Mouse (Mus musculus) small intestine, adult 2 months (tissue): ENCODE measurements around the gene 1700013F07Rik. TPM values are rescaled to one million over a fixed set of nuclear protein-coding genes. Genes with fewer than 3 reads are reported as not detected.
"Not testable (repeated sequence)": the region's sequence is repeated elsewhere in the genome, so short reads cannot be mapped to it uniquely, and the experiment has no call there.

Source experiments
- H3K27ac ChIP-seq: fragments of 200-500 bp; 2 replicates; pipeline ENCODE4 v1.5.1; 2012; ENCODE audit warnings: low read depth, low read length, control low read depth, inconsistent platforms; ENCODE audit not compliant: insufficient read depth
- H3K27me3 ChIP-seq: fragments of 200-500 bp; 2 replicates; pipeline ENCODE4 v1.6.1; 2012; ENCODE audit warnings: mild to moderate bottlenecking, moderate library complexity, low read length, inconsistent platforms; ENCODE audit not compliant: control insufficient read depth, insufficient read depth
- H3K36me3 ChIP-seq: fragments of 200-500 bp; 2 replicates; pipeline ENCODE4 v1.6.1; 2012; ENCODE audit warnings: mild to moderate bottlenecking, low read length, control low read depth, inconsistent platforms; ENCODE audit not compliant: control insufficient read depth, insufficient read depth
- H3K4me1 ChIP-seq: fragments of 200-500 bp; 2 replicates; pipeline ENCODE4 v1.6.1; 2012; ENCODE audit warnings: low read length, inconsistent platforms, mixed read lengths; ENCODE audit not compliant: control insufficient read depth, insufficient read depth, insufficient read length
- H3K4me3 ChIP-seq: fragments of 200-500 bp; 2 replicates; pipeline ENCODE4 v1.5.1; 2012; ENCODE audit warnings: low read depth, mild to moderate bottlenecking, control low read depth, inconsistent platforms, low read length, moderate library complexity
- CTCF ChIP-seq: fragments of 200-500 bp; IDR thresholded peaks from 2 replicates; pipeline ENCODE4 v1.5.1; 2012; ENCODE audit warnings: low read depth, mild to moderate bottlenecking, control low read depth, inconsistent platforms, low read length, moderate library complexity, mixed read lengths; ENCODE audit not compliant: insufficient replicate concordance, insufficient read length; ENCODE audit errors: extremely low read depth
- POLR2A ChIP-seq: fragments of 200-500 bp; IDR thresholded peaks from 2 replicates; pipeline ENCODE4 v1.6.1; 2012; ENCODE audit warnings: low read depth, mild to moderate bottlenecking, control low read depth, inconsistent platforms, low read length, moderate library complexity
- WGBS: fragments of 180-500 bp; shearing (Covaris S2); methylation state at CpG from one replicate; pipeline ENCODE4 v1.1.7; 2018; 5-methylcytosine and 5-hydroxymethylcytosine counted together
- polyA plus RNA-seq: library from polyadenylated mRNA; depleted of rRNA; stranded (reverse); fragments of >200 nt; gene quantifications from 2 replicates; pipeline ENCODE4 v1.2.3, GENCODE M21; 2012

1700013F07Rik gene
- polyA plus RNA-seq, 1 experiment: not detected

DNA sequence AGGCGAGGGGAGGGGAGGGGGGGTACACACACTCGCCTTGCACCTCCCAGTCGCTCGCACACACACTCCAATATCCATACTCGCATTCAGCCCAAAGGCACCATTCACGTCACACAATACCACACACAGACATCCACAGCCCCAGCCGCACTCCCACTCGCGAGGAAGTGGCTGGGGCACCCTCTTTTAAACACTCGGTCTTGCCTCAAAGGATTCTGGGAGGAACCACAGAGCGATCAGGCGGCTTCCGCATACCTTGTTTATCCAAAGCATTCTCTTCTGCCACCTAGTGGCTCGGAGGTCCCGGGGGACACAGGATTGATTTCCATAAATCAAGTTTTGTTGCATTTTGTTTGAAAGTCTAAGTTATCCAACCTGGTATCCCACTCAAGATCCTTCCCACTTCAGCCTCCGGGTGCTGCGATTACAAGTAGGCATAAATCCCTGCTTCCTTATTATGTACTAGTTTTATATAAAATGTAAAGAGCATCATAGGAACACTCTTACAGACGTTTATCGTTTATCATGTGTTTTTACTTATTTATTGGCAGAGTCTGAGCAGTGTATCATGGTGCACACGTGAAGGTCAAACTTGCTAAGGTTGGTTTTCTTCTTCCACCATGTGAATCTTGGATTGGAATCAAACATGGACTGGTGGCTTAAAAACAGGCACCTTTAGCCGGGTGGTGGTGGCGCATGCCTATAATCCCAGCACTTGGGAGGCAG lies 20.8 kb downstream of the 1700013F07Rik start:
- WGBS: 17% methylated on average over 22 of the region's 22 CpGs
- Histone ChIP-seq H3K36me3 (peaks cover 25% of the 10 kb centered on the region), H3K4me1 (no peaks in the 10 kb centered on the region), H3K4me3 (peak overlapping the region; percentile 94), H3K27ac (peak overlapping the region; percentile 41), H3K27me3 (no peaks in the 10 kb centered on the region)
- TF ChIP-seq CTCF (peak; percentile 90; the same call in 1 of the 2 replicates), POLR2A (peak; percentile 100)

DNA sequence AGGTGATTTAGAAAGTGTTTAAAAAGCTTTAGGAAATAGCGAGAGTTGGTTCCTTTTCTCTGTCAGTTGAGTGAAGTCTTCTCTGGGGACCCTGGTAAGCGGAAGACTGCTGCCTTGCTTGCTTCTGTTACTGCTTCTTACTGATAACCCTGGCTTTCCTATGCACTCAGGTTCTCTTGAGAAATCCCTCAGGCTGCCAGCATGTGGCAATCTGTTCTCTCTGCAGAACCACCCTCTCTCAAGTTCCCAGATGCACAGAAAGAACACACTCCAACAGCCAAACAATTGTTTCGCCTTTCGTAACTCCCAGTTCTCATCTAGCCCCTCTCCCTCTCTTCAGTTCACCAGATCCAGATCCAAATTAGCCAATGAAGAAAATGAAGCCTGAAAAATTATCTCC lies 23.9 kb downstream of the 1700013F07Rik start:
- H3K27ac ChIP-seq: no peak overlapping the region
- TF ChIP-seq POLR2A (no peak), CTCF (no peak)
- 94% methylated on average over 4 of the region's 4 CpGs for WGBS
- 0 out of 2 replicates have a peak, but pooled peaks cover 2% of the 10 kb centered on the region for H3K4me1 ChIP-seq
- no peak overlapping the region for H3K4me3 ChIP-seq
- no peaks in the 10 kb centered on the region for H3K27me3 ChIP-seq
- peaks cover 26% of the 10 kb centered on the region for H3K36me3 ChIP-seq

DNA sequence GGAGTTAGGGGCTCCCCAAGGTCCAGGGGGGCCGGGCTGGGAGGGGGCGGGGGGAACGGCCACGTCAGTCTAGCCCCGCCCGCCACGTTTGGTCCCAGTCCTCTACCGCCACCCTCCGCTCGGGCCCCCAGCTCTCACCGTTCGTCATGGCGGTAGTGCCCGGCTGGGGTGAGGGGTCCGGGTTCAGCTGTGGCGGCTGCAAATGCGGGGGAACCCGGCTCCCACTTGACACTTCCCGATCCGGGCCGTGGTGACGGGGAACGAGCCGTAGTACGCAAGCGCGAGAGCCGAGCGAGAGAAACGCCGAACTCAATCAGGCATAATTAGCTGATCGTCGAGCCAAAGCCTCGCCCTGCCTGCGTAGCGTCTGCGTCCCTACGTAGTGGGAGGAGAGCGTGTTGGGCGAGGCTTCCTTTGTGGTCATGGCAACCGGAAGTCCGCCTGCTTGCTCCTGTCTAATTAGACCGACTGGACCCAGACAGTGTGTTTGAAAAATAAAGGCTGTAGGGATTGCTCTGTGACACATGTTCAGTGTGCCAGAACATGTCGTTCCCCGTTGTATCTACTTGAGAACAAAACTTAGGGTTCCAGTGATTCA lies 28.3 kb downstream of the 1700013F07Rik start, which contains the start of gene Tmem167b:
TSS of gene Tmem167b (minus strand) at position 334 of the 598 bp plus-strand sequence.
- TF ChIP-seq POLR2A: peak; percentile 73
- no peak for TF ChIP-seq CTCF
- Histone ChIP-seq H3K27ac (peak within 1 kb of the TSS; percentile 88), H3K27me3 (no peaks in the 10 kb centered on the region), H3K36me3 (peaks cover 22% of the 10 kb centered on the region), H3K4me1 (0 out of 2 replicates have a peak, but pooled peaks cover 2% of the 10 kb centered on the region), H3K4me3 (peak within 1 kb of the TSS; percentile 81)
- under 1% methylated on average over 45 of the region's 45 CpGs for WGBS

DNA sequence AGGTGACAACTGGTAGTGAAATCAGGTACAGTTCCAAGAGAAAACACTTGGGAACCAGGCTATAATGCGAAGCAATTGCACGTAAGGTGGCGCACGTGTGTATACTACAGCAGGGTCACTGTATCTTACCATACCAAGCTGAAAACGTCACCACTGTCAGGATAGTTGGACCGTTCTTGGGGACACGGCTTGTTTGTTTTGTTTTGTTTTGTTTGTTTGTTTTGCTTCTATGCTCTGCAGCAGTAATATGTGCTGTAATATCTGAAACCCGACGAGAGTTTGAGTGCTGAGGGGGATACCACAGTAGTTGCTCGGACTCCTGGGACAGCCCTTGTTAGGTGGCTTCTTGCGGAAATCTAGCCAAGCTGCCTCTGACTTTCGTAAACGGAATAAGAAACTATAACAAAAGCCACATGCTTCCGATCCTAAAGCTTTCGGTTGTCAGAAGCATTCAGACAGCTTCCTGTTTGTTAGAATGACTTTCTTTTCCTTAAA lies 28.9 kb downstream of the 1700013F07Rik start:
- 0 out of 2 replicates have a peak, but pooled peaks cover 2% of the 10 kb centered on the region for H3K4me1 ChIP-seq
- H3K27me3 ChIP-seq: no peaks in the 10 kb centered on the region
- H3K4me3 ChIP-seq: peak overlapping the region; percentile 30; the same call in 1 of the 2 replicates
- under 1% methylated on average over 15 of the region's 15 CpGs for WGBS
- peak overlapping the region; percentile 88 for H3K27ac ChIP-seq
- no peak for TF ChIP-seq CTCF
- TF ChIP-seq POLR2A: no peak
- H3K36me3 ChIP-seq: peaks cover 18% of the 10 kb centered on the region

DNA sequence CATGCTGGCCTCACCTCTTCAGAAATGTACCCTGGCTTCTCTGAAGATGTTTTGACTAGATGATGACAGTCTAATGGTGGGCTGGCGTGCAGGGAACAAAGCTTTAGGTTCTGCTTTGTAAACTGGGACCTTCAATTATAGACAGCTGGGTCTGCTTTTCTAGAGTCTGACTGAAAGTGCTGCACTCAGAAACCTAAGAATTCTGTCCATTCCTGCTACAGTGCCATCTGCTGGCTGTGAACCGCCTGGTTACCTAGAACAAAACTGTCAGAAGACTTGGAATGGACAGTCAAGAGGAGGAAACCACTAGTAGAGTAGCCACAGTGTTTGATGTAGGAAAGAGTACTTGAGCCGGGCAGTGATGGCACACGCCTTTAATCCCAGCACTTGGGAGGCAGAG lies 29.4 kb downstream of the 1700013F07Rik start:
- Histone ChIP-seq H3K4me1 (0 out of 2 replicates have a peak, but pooled peaks cover 2% of the 10 kb centered on the region), H3K27me3 (no peaks in the 10 kb centered on the region), H3K36me3 (peaks cover 14% of the 10 kb centered on the region), H3K4me3 (no peak overlapping the region), H3K27ac (peak overlapping the region; percentile 88)
- TF ChIP-seq CTCF (peak; percentile 16; the same call in 1 of the 2 replicates), POLR2A (no peak)
- 2% methylated on average over 4 of the region's 4 CpGs for WGBS

DNA sequence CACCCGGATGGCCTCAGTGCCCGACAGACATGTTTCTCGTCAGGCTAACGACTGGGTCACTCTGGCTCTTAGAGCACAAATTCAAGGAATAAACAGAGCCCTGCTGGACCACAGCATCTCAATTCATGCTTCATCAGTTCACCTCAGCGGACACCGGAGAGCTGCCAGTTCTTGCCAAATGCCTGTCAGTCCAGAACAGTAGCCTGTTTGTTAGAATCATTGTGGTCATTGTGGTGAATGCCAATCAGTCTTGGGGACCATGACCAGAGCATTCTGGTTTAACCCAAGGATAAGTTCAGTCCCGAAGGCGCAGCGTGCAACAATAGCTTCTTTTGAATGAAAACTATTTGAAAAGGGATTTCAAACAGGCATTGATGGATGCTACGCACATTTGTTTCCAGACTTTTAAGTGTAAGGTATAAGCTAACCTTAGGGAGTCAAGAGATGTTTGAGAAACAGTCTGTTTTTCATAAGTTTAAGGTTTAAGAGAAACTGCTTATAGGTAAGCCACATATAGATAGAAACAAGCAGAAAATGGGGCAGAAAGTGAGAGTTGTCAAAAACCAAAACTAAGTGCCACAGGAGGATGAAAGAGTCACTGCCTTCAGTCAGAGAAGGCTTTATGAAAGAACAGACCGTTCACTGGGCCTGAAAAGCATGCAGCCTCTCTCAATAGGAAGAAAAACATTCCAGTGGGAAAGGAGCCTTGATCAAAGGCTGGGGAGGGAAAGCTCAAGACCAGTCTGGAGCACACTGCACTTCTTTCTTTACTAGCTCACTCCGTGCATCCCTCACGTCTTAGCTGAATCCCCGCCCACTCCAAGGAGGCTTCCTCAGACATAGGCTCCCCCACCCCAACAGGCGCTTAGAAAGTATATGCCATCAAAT lies 34.3 kb downstream of the 1700013F07Rik start:
- 71% methylated on average over 15 of the region's 15 CpGs for WGBS
- Histone ChIP-seq H3K27ac (no peak overlapping the region), H3K36me3 (no peaks in the 10 kb centered on the region), H3K4me1 (no peaks in the 10 kb centered on the region), H3K27me3 (no peaks in the 10 kb centered on the region), H3K4me3 (no peak overlapping the region)
- TF ChIP-seq CTCF (no peak), POLR2A (no peak)

DNA sequence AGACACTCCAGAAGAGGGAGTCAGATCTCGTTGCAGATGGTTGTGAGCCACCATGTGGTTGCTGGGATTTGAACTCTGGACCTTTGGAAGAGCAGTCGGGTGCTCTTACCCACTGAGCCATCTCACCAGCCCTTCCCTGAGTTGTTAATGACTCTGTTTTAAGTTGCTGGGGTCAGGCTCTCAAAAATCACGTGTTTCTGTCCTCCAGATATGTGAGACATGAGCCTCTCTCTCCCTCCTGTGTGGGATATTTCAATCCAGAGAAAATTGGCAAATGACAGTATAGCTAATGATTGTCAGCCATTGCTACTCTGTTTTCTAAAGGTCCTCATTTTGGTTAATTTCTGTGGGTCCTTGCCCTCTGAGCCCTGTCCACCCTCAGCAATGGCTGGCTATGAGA lies 35.7 kb downstream of the 1700013F07Rik start:
- not testable (repeated sequence) for H3K4me1 ChIP-seq, H3K4me3 ChIP-seq, H3K27me3 ChIP-seq, H3K36me3 ChIP-seq, H3K27ac ChIP-seq
- 16% methylated on average over 3 of the region's 3 CpGs for WGBS
